Mouse (Mus musculus) mature B cell (primary cell): ENCODE measurements around the gene Pou2f3.

Experiments used
- in situ Hi-C: fragments of 300-500 bp; cut with MboI; formaldehyde crosslinking; loops from 2 replicates; pipeline ENCODE4 v1.14.3; 2019

Pou2f3 gene

DNA sequence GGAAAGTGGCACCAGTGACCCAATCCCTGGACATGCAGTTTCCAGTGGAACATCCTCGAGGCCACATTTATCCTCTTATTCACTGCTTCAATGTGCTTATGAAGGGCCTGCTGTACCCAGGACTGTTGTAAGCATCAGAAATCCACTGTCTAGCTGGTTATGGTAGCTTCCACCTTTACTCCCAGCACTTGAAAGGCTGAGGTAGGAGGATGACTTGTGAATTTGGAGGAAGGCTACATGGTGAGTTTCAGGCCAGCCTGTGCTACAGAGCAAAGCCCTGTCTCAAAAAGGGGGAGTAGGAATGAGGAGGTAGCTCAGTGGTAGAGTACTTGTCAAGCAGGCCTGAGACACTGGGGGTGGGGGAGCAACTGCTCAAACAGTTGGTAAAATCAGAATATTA is 102.1 kb downstream of the Pou2f3 start:
- in situ Hi-C loops: no loop called here

DNA sequence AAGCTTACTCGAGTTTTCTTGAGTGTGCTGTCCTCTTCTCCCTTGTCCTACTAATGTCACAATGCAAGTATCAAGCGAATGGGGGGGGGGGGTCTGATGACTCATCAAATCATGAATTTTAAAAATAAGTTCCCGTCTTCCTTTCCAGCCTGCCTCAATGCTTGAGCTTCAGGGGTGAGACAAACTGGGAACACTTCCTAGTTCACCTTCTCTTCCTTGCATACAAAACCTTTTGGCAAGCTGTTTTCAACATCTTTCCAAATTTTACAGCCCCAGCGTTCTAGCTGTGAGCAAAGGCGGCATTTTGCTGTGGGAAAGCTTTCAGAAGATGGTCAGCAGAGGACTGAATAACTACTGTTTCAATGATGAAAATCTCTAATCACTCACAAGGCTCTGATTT is 102.6 kb downstream of the Pou2f3 start:
- in situ Hi-C loops: no loop called here

GRCm38 (mm10) chr9:43107187-43107517 is 103.0 kb downstream of the Pou2f3 start, which contains the start of gene Arhgef12:
Gene Arhgef12, minus strand, starts transcription at chr9:43107239.
- in situ Hi-C loops: no loop called here

DNA sequence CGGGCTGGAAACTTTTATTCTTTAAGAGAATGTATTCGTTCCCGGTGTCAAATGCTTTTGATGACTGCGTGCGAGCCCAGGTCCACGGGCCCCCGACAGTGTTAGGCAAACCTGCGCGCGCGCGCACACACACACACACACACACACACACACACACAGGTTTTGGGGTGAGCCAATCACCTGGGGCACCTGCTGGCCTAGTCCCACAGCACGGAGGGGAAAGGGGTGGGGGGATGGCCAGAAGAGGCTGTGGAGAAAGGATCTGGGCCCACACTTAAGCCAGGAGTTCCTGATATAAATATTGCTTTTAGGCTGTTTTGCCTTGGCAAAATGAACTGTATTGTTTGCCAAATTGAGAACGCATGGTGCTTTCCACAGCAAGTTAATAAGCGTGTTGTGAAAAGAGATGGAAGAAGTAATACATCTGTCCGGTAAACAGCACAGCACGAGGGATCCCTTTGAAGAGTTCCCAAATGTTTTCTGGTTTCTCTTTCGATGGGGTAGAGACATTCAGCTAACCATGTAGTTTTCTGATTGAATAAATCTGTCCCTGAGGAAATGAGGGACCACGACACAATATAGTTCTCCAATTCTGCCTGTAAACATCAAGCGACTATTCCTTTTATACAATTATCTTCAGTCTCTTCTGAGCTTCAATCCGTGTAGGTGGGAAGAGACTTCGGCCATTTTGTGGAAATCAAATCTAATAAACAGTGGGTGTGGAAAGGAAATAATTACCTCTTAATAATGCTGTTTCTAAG is 103.6 kb downstream of the Pou2f3 start:
- in situ Hi-C loops: no loop called here

DNA sequence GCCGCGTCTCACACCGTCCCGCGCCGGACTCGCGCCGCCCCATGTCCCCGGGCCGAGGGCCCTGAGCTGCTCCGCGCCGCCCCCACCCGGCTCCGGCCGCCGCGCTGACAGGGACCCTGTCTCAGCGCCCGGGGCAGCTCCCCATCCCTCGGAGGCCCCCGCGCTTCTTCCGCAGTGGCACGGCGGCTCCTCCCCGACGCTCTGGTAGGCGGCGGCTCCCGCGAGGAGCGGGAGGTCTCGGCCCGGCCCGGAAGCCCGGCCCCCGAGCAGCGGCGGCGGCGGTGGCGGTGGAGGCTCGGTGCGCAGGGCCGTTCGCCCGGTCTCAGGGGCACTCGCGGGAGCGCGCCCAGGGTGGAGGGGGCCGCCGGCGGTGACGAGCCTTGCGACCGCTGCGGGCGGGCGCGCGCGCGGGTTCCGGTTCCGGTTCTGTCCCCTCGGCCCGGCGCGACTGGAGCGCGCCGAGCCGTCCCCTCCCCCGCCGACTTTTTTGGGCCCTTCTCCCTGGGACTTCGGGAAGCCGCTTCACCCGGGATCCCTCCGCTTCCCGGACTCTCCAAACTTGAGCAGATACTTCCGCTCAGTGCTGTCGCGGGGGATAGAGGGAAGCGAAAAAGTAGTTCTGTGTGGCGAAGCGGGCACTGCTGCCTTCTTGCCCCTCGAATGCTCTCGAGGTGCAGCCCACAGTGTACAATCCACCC is 104.4 kb downstream of the Pou2f3 start:
- in situ Hi-C loops: no loop called here

DNA sequence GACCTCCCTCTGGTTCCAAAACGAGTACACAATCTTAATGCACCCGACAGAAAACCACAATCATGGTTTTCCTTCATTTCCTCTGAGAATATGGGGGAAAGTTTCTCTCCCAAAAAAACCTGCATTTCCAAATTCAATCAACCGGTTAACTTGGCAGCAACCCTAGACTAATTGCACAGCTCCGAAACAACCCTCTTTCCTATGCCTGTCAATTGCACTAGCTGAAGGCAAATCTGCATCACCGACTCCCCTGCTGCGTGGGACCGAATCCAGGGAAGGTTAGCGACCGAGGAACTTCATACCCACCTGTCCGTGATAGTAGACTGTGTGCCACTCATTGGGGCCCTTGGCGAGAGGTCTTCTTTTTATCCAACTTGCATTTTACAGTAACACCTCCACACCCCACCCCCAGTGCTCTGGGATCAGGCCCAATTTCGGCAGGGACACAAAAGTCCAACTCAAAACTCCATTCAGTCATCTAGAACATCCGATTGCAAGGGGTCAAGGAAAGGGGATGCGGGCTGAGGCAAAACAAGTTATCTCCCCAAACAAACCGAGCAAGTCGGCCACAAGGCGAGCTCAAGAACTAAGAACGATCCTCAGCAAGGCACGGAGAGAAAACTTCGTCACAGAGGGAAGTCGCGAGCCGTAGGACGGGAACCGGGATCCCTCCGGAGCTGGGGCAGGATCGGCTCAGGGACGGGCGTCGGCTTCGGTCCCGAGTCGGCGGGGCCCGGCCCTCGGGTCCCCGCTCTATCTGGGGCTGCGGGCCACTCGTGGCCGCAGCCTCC is 105.1 kb downstream of the Pou2f3 start:
- in situ Hi-C loops: no loop called here

- in situ Hi-C loops: no loop called here
These were observed 105.7 kb downstream of the Pou2f3 start for GRCm38 (mm10) chr9:43104526-43104872.

- in situ Hi-C loops: no loop called here
These were observed 106.4 kb downstream of the Pou2f3 start for GRCm38 (mm10) chr9:43103675-43104299.

DNA sequence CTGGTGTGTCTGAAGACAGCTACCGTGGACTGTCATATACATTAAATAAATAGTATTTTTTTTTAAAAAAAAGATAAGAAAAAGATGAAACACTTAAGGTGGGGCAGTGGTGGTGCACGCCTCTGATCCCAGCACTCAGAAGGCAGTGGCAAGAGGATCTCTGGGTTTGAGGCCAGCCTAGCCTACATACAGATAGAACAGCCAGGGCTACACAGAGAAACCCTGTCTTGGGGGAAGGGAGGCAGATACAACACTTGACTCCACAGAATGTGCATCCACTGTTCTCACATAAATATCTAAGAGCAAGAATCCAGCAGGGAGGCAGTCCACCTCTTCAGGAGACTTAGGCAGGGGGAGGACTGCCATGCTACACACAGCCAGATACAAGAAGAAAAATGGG is 107.2 kb downstream of the Pou2f3 start:
- in situ Hi-C loops: no loop called here

DNA sequence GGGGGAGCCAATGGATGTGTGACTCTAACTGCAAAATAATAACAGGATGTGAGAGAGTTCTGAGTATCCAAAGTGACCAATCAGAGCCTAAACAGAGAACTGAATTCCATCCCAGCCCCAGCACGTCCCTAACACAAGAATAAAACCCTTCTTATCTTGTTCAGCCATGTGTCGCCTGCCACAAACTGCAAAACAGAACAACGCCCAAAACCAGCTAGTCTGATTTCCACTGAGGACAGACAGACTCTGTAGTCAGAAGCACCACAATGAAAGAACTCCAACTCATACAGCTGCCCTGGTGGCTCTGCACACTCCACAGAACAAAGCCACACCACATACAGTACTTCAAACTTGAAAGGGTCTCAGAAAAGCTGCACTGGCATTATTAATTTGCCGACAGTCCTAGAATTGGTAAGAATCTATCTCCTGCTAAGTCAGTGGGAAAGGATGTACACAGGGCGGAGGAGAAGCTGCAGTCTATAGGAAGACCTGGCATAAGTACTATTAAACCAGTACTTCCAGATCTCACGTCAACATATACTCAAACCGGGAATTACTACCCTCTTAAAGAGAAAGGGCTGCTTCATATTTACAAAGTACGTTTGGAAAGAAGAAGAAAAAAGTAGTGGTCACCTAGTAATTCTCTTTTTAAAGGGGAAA is 108.1 kb downstream of the Pou2f3 start:
- in situ Hi-C loops: no loop called here

GRCm38 (mm10) chr9:43098922-43099321 is 111.2 kb downstream of the Pou2f3 start:
- in situ Hi-C loops: no loop called here

GRCm38 (mm10) chr9:43097801-43098557 is 112.2 kb downstream of the Pou2f3 start:
- in situ Hi-C loops: no loop called here

DNA sequence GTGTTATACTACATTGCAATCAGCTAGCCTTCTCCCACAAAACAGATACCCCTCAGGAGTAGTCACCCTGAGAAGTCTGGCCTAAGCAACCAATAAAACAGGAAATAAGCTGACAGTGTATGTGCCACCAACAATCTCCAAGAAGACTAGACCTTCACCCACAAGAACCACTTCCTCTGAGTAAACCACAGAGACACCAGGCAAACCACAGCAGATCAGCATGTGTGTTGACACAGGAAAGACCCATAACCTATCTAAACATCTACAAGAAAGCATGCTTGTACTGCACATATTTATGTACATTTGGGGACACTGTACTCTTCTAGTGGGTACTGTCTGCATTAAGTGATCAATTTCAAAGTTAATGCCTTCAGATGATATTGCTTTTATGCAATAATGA is 113.8 kb downstream of the Pou2f3 start:
- in situ Hi-C loops: no loop called here

DNA sequence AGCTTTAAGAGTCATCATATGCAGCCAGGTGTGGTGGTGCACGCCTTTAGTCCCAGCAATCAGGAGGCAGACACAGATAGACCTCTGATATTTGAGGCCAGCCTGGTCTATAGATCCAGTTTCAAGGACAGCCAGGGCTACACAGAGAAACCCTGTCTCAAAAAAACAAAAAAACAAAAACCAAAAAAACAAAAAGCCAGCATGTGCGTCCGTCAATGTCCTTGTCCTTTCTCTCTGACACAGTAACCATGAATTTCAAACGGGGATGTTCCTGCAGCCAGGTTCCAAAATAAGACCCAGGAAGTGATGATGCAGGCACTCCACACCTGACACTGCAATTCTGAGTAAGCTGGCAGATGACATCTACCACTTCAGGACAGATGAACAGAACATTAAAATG is 115.3 kb downstream of the Pou2f3 start:
- in situ Hi-C loops: no loop called here

DNA sequence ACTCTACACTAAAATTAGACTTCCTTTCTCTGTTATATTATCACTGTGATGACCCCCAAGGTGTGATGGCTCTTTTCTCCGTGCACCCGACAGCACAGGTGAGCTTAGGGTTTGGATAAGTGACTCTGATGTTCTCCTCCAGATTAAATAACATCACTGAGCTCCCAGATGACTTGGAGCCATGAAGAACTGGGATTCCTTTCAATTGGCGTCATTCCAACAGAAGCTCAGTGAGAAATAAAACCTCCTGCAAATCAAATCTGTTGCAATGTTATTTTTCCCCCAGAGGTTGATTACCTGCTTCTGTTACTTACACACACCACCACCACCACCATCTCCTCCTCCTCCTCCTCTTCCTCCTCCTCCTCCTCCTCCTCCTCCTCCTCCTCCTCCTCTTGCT is 116.4 kb downstream of the Pou2f3 start:
- in situ Hi-C loops: no loop called here

- in situ Hi-C loops: no loop called here
These were observed 124.4 kb downstream of the Pou2f3 start for GRCm38 (mm10) chr9:43085686-43086285.

DNA sequence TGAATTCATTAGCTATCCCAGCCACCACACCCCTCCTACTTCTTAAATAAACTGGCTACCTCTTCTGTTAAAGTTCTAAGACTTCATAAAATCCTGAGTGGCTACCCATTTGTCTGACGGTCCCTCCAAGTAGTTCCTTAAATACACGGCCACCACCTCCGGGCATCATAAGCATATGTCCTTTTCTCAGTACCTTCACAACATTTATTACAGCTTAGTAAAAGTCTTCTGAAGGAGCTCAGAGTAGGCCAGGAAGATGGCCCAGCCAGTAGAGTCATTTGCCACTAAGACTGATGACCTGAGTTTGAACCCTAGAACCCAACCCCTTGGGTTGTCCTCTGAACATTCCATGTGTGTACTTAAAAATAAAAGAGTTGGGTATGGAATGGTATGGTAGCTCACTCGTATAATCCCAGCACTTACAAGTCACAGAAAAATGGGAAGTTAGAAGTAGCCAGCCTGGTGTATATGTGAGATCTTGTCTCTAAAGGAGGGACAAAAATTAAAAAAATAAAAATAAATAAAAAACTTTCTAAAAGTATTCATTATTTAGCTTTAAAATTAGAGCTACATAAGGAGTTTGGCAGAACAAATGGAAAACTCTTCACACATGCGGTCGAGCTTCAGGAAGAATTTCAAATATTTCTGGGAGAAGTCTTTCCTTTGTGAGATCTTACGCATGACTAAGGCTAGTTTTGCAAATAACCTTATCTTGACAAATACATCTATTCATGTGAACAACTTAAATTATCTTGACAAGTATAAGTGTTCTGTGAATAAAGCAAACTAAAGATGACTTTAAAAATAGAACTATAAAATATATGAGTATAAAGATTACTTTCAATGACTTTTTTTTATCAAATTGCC is 125.4 kb downstream of the Pou2f3 start:
- in situ Hi-C loops: no loop called here

GRCm38 (mm10) chr9:43083441-43084055 is 126.6 kb downstream of the Pou2f3 start:
- in situ Hi-C loops: no loop called here

DNA sequence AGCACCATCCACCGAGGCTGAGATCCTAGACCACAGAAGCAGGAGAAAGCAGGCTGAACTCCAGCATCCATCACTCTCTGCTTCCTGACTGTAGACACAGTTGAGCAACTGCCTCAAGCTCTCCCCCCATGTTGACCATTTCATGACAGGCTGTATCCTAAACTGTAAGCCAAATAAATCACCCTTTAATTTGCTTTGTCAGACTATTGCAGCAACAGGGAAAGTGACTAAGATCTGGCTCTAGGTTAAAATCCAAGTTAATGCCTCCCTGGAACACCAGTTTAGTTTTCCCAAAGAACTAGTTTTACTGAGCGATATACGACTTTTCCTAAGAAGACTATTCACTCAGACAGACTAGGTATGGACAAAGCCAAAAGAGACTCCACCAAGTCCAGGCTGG is 131.5 kb downstream of the Pou2f3 start:
- in situ Hi-C loops: no loop called here
